Mouse (Mus musculus) lung, embryonic 14.5 days (tissue): Measurements from ENCODE around the gene Gm20481. TPM values are rescaled to one million over a fixed set of nuclear protein-coding genes. Genes with fewer than 3 reads are reported as not detected.

ENCODE experiments used
- ATAC-seq: fragments of 200-750 bp; cut with Nextera tagmentation; 2 replicates; pipeline ENCODE4 v1.8.0; 2017; ENCODE audit warnings: mild to moderate bottlenecking, moderate TSS enrichment, moderate library complexity; ENCODE audit not compliant: insufficient read depth
- DNase-seq: peaks from one replicate; pipeline ENCODE4 v3.0.0-alpha.2; 2015
- H3K27ac ChIP-seq: fragments of 300-500 bp; sonication (generic); 2 replicates; pipeline ENCODE4 v1.5.1; 2014; ENCODE audit warnings: low read depth, mild to moderate bottlenecking, moderate library complexity
- H3K27me3 ChIP-seq: fragments of 300-500 bp; sonication (generic); 2 replicates; pipeline ENCODE4 v1.6.1; 2014; ENCODE audit warnings: low read length, control low read depth; ENCODE audit not compliant: insufficient read depth
- H3K36me3 ChIP-seq: fragments of 300-500 bp; sonication (generic); 2 replicates; pipeline ENCODE4 v1.6.1; 2014; ENCODE audit warnings: control low read depth; ENCODE audit not compliant: insufficient read depth
- H3K4me1 ChIP-seq: fragments of 300-500 bp; sonication (generic); 2 replicates; pipeline ENCODE4 v1.6.1; 2014; ENCODE audit warnings: antibody characterized with exemption, control low read depth; ENCODE audit not compliant: insufficient read depth
- H3K4me2 ChIP-seq: fragments of 300-500 bp; sonication (generic); 2 replicates; pipeline ENCODE4 v1.6.1; 2014; ENCODE audit warnings: mild to moderate bottlenecking
- H3K4me3 ChIP-seq: fragments of 300-500 bp; sonication (generic); 2 replicates; pipeline ENCODE4 v1.5.1; 2014; ENCODE audit warnings: low read depth, low read length
- H3K9ac ChIP-seq: fragments of 300-500 bp; sonication (generic); 2 replicates; pipeline ENCODE4 v1.6.1; 2014
- H3K9me3 ChIP-seq: fragments of 300-500 bp; sonication (generic); 2 replicates; pipeline ENCODE4 v1.6.1; 2016; ENCODE audit warnings: low read depth, low read length, control low read depth
- CTCF ChIP-seq: IDR thresholded peaks from 2 replicates; pipeline ENCODE4 v1.5.1; 2016; ENCODE audit warnings: antibody characterized with exemption, low read depth
- WGBS: fragments of 180-500 bp; shearing (Covaris S2); extraction: QIAGEN DNeasy Blood & Tissue Kit; methylation state at CpG from one replicate; pipeline ENCODE4 v1.1.7; 2014; 5-methylcytosine and 5-hydroxymethylcytosine counted together
- polyA plus RNA-seq: library from polyadenylated mRNA; unstranded; fragments of >200 nt; fragmentation: Nextera tagmentation; extraction: Ambion mirVana; gene quantifications from 2 replicates; pipeline ENCODE4 v1.2.1, GENCODE M21; 2014

The Gm20481 gene
- polyA plus RNA-seq, 1 experiment from 2014 or later, result not detected

- no peak for ATAC-seq
These were observed 47.3 kb downstream of the Gm20481 start for GRCm38 (mm10) chr17:35016791-35017705.

GRCm38 (mm10) chr17:35017706-35018030 lies 48.0 kb downstream of the Gm20481 start:
- H3K36me3 ChIP-seq, result peaks cover 49% of the 10 kb centered on the region
- H3K4me2 ChIP-seq, result no peak overlapping the region
- H3K4me1 ChIP-seq, result no peaks in the 10 kb centered on the region
- H3K27me3 ChIP-seq, result no peaks in the 10 kb centered on the region
- no peak for TF ChIP-seq CTCF
- no peaks in the 10 kb centered on the region for H3K9me3 ChIP-seq
- ATAC-seq (no peak), DNase-seq (no peak)
- WGBS, result 66% methylated on average over 14 of the region's 14 CpGs
- no peak overlapping the region for H3K9ac ChIP-seq
- H3K4me3 ChIP-seq, result no peak overlapping the region
- no peak overlapping the region for H3K27ac ChIP-seq

More at GRCm38 (mm10) chr17:35016791-35017705, 47.3 kb downstream of the Gm20481 start:
- DNase-seq, result no peak
- Histone ChIP-seq H3K9me3 (no peaks in the 10 kb centered on the region), H3K36me3 (peaks cover 55% of the 10 kb centered on the region), H3K4me2 (no peak overlapping the region), H3K27me3 (no peaks in the 10 kb centered on the region), H3K27ac (no peak overlapping the region), H3K4me1 (no peaks in the 10 kb centered on the region), H3K4me3 (no peak overlapping the region), H3K9ac (no peak overlapping the region)
- 72% methylated on average over 10 of the region's 10 CpGs for WGBS
- no peak for TF ChIP-seq CTCF

GRCm38 (mm10) chr17:35018171-35018570 lies 48.5 kb downstream of the Gm20481 start:
- Histone ChIP-seq H3K9ac (no peak overlapping the region), H3K4me2 (no peak overlapping the region), H3K27me3 (no peaks in the 10 kb centered on the region), H3K27ac (no peak overlapping the region), H3K4me1 (no peaks in the 10 kb centered on the region), H3K4me3 (no peak overlapping the region), H3K9me3 (no peaks in the 10 kb centered on the region), H3K36me3 (peaks cover 44% of the 10 kb centered on the region)
- no peak for TF ChIP-seq CTCF
- ATAC-seq, result no peak
- no peak for DNase-seq
- 70% methylated on average over 3 of the region's 3 CpGs for WGBS

GRCm38 (mm10) chr17:35019894-35020293 lies 50.2 kb downstream of the Gm20481 start:
- DNase-seq (no peak), ATAC-seq (no peak)
- TF ChIP-seq CTCF, result no peak
- H3K4me3 ChIP-seq, result no peak overlapping the region
- no peak overlapping the region for H3K4me2 ChIP-seq
- no peak overlapping the region for H3K9ac ChIP-seq
- H3K9me3 ChIP-seq, result no peaks in the 10 kb centered on the region
- H3K4me1 ChIP-seq, result no peaks in the 10 kb centered on the region
- no peaks in the 10 kb centered on the region for H3K27me3 ChIP-seq
- 68% methylated on average over 11 of the region's 11 CpGs for WGBS
- peaks cover 26% of the 10 kb centered on the region for H3K36me3 ChIP-seq
- H3K27ac ChIP-seq, result no peak overlapping the region

- Histone ChIP-seq H3K36me3 (peaks cover 20% of the 10 kb centered on the region), H3K27me3 (no peaks in the 10 kb centered on the region), H3K4me2 (no peak overlapping the region), H3K4me3 (no peak overlapping the region), H3K9ac (no peak overlapping the region), H3K9me3 (no peaks in the 10 kb centered on the region), H3K27ac (no peak overlapping the region), H3K4me1 (no peaks in the 10 kb centered on the region)
- 85% methylated on average over 8 of the region's 8 CpGs for WGBS
- ATAC-seq (no peak), DNase-seq (no peak)
- TF ChIP-seq CTCF, result no peak
These were observed 50.8 kb downstream of the Gm20481 start for GRCm38 (mm10) chr17:35020551-35020950.

GRCm38 (mm10) chr17:35021163-35021808 lies 51.6 kb downstream of the Gm20481 start:
- peak; percentile 57 for ATAC-seq

More at GRCm38 (mm10) chr17:35021163-35021808, 51.6 kb downstream of the Gm20481 start:
- 8% methylated on average over 17 of the region's 17 CpGs for WGBS
- H3K9ac ChIP-seq, result no peak overlapping the region
- H3K4me1 ChIP-seq, result peaks cover 4% of the 10 kb centered on the region; the same call in 1 of the 2 replicates
- no peak overlapping the region for H3K4me3 ChIP-seq
- peaks cover 13% of the 10 kb centered on the region for H3K36me3 ChIP-seq
- H3K4me2 ChIP-seq, result peak overlapping the region; percentile 33
- H3K27me3 ChIP-seq, result no peaks in the 10 kb centered on the region
- peak; percentile 100 for TF ChIP-seq CTCF
- peak; percentile 90 for DNase-seq
- no peaks in the 10 kb centered on the region for H3K9me3 ChIP-seq
- no peak overlapping the region for H3K27ac ChIP-seq

Other genes with a start within 250 kb of the Gm20481 start
- gene C4b, start 226.0 kb upstream of the Gm20481 start, polyA plus RNA-seq, result not detected in 2 replicates
- gene Cyp21a1, start 165.4 kb upstream of the Gm20481 start, polyA plus RNA-seq, result not detected in 2 replicates
- 22.2 and 25.0 TPM in 2 replicates for gene Stk19, start 133.0 kb upstream of the Gm20481 start, polyA plus RNA-seq
- gene Dxo, start 132.9 kb upstream of the Gm20481 start, polyA plus RNA-seq, result 56.0 and 71.5 TPM in 2 replicates
- 44.6 and 50.3 TPM in 2 replicates for gene Skiv2l, start 119.7 kb upstream of the Gm20481 start, polyA plus RNA-seq
- 110 and 115 TPM in 2 replicates for gene Nelfe, start 119.5 kb upstream of the Gm20481 start, polyA plus RNA-seq
- gene Cfb, start 107.4 kb upstream of the Gm20481 start, polyA plus RNA-seq, result 1.8 and 2.5 TPM in 2 replicates
- 0.81 and 1.2 TPM in 2 replicates for gene Zbtb12, start 90.4 kb upstream of the Gm20481 start, polyA plus RNA-seq
- gene Gm20547, start 87.9 kb upstream of the Gm20481 start, polyA plus RNA-seq, result not detected in 2 replicates
- gene C2, start 71.6 kb upstream of the Gm20481 start, polyA plus RNA-seq, result 1.3 and 1.4 TPM in 2 replicates
- gene Ehmt2, start 71.4 kb upstream of the Gm20481 start, polyA plus RNA-seq, result 64.1 and 71.0 TPM in 2 replicates
- 0.42 and 0.55 TPM in 2 replicates for gene Slc44a4, start 55.4 kb upstream of the Gm20481 start, polyA plus RNA-seq
- 10.6 and 11.6 TPM in 2 replicates for gene Neu1, start 38.7 kb upstream of the Gm20481 start, polyA plus RNA-seq
- 0.16 and 0.35 TPM in 2 replicates for gene Hspa1b, start 10.7 kb upstream of the Gm20481 start, polyA plus RNA-seq
- gene Hspa1a, start 2.2 kb downstream of the Gm20481 start, polyA plus RNA-seq, result 2.0 and 2.1 TPM in 2 replicates
- gene Hspa1l, start 2.8 kb downstream of the Gm20481 start, polyA plus RNA-seq, result 0.83 and 1.1 TPM in 2 replicates
- gene Lsm2, start 11.9 kb downstream of the Gm20481 start, polyA plus RNA-seq, result 241 and 265 TPM in 2 replicates
- 135 and 161 TPM in 2 replicates for gene Vars, start 31.1 kb downstream of the Gm20481 start, polyA plus RNA-seq
- gene Vwa7, start 46.7 kb downstream of the Gm20481 start, polyA plus RNA-seq, result 0.11 and 0.47 TPM in 2 replicates
- gene Sapcd1, start 58.1 kb downstream of the Gm20481 start, polyA plus RNA-seq, result 16.1 and 17.2 TPM in 2 replicates
- gene Msh5, start 76.8 kb downstream of the Gm20481 start, polyA plus RNA-seq, result 4.2 and 4.6 TPM in 2 replicates
- gene Clic1, start 80.1 kb downstream of the Gm20481 start, polyA plus RNA-seq, result 67.1 and 73.6 TPM in 2 replicates
- 319 and 338 TPM in 2 replicates for gene Ddah2, start 89.1 kb downstream of the Gm20481 start, polyA plus RNA-seq
- 0.38 TPM in 1 of 2 replicates, not detected in the other for gene Ly6g6c, start 95.5 kb downstream of the Gm20481 start, polyA plus RNA-seq
- 0.95 and 1.4 TPM in 2 replicates for gene Mpig6b, start 96.3 kb downstream of the Gm20481 start, polyA plus RNA-seq
- gene Ly6g6e, start 107.0 kb downstream of the Gm20481 start, polyA plus RNA-seq, result 0.39 and 0.43 TPM in 2 replicates
- 2.7 and 4.0 TPM in 2 replicates for gene Ly6g6d, start 108.2 kb downstream of the Gm20481 start, polyA plus RNA-seq
- 0.49 and 0.96 TPM in 2 replicates for gene Ly6g6f, start 115.7 kb downstream of the Gm20481 start, polyA plus RNA-seq
- 79.7 and 80.9 TPM in 2 replicates for gene Abhd16a, start 119.4 kb downstream of the Gm20481 start, polyA plus RNA-seq
- gene Ly6g5c, start 138.4 kb downstream of the Gm20481 start, polyA plus RNA-seq, result not detected in 2 replicates
- gene Ly6g5b, start 145.5 kb downstream of the Gm20481 start, polyA plus RNA-seq, result 1.1 TPM in 2 replicates
- gene Gpank1, start 151.5 kb downstream of the Gm20481 start, polyA plus RNA-seq, result 18.3 and 19.0 TPM in 2 replicates
- gene Csnk2b, start 152.1 kb downstream of the Gm20481 start, polyA plus RNA-seq, result 288 and 291 TPM in 2 replicates
- 6.8 and 7.6 TPM in 2 replicates for gene D17H6S53E, start 156.5 kb downstream of the Gm20481 start, polyA plus RNA-seq
- 0.31 and 0.67 TPM in 2 replicates for gene Apom, start 162.1 kb downstream of the Gm20481 start, polyA plus RNA-seq
- gene Bag6, start 165.3 kb downstream of the Gm20481 start, polyA plus RNA-seq, result 65.9 and 69.1 TPM in 2 replicates
- gene Prrc2a, start 195.0 kb downstream of the Gm20481 start, polyA plus RNA-seq, result 210 and 238 TPM in 2 replicates
- gene Aif1, start 206.2 kb downstream of the Gm20481 start, polyA plus RNA-seq, result 6.0 and 11.9 TPM in 2 replicates
- 11.6 and 14.1 TPM in 2 replicates for gene Lst1, start 218.5 kb downstream of the Gm20481 start, polyA plus RNA-seq
- 0.43 TPM in 1 of 2 replicates, not detected in the other for gene Ltb, start 224.5 kb downstream of the Gm20481 start, polyA plus RNA-seq
- gene Tnf, start 232.1 kb downstream of the Gm20481 start, polyA plus RNA-seq, result 0.12 and 0.21 TPM in 2 replicates
- gene Lta, start 235.4 kb downstream of the Gm20481 start, polyA plus RNA-seq, result 0.26 TPM in 1 of 2 replicates, not detected in the other